Mouse (Mus musculus): ENCODE results near the gene Gm12216. TPM values are rescaled to one million over a fixed set of nuclear protein-coding genes. Genes with fewer than 3 reads are reported as not detected.

Gm12216 gene
- polyA plus RNA-seq, 1 experiment from 2014 or later = 2.0 TPM

DNA sequence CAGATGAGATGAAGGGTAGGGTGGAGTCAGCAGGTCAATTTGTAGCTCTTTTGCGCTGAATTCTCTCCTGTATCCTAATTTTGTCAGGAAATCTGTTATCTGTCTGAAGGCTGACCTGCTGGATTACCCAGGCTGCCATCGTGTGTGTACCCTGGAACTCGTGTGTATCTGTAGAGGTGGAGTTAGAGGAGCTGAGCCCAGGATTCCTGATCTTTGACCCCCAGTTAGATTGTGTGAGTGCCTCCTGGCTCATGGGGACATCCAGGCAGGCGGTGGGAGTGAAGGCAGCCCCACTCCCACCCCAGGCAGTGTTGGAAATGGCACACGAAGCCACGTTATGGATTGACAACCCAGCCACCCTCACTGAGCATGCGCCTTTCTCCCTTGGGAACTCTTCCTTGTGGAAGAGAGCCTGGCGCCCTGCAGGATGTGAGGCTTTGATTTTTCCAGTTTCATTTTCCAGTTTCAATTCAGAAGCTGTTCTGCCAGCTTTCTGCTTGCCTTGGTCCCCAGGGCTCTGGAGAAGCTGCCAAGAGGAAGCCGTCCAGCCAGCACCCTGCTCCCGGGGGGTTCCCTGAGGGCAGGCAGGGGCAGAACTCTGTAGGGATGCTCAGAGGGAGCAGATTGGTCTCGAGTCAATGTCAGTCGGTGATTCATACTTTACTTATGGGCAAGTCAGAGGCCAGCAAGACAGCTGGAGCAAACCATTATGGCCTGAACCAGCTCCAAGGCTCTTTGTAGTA, 62.5 kb downstream of the Gm12216 start:
- no peaks in the 10 kb centered on the region for H3K36me3 ChIP-seq (ENCODE audit: control insufficient read depth, insufficient read depth, low read length)
- WGBS = 39% methylated on average over 12 of the region's 12 CpGs
- H3K4me2 ChIP-seq (ENCODE audit: low read depth, low read length) = peak overlapping the region; percentile 39
- H3K4me1 ChIP-seq (ENCODE audit: control insufficient read depth, insufficient read depth, low read length) = peaks cover 43% of the 10 kb centered on the region
- H3K9me3 ChIP-seq (replicated peaks; ENCODE audit: control insufficient read depth, low read length) = no peaks in the 10 kb centered on the region; the same call in 1 of the 2 replicates
- 0 out of 2 replicates have a peak overlapping the region, but pooled peaks have one; percentile 28 for H3K9ac ChIP-seq (ENCODE audit: low read length)
- no peak for ATAC-seq (ENCODE audit: insufficient read depth, low FRiP score)
- H3K4me3 ChIP-seq (replicated peaks; ENCODE audit: low read length) = no peak overlapping the region
- H3K27me3 ChIP-seq (ENCODE audit: control insufficient read depth, insufficient read depth, low read length) = no peaks in the 10 kb centered on the region
- peak overlapping the region; percentile 47 for H3K27ac ChIP-seq (ENCODE audit: low read length)

DNA sequence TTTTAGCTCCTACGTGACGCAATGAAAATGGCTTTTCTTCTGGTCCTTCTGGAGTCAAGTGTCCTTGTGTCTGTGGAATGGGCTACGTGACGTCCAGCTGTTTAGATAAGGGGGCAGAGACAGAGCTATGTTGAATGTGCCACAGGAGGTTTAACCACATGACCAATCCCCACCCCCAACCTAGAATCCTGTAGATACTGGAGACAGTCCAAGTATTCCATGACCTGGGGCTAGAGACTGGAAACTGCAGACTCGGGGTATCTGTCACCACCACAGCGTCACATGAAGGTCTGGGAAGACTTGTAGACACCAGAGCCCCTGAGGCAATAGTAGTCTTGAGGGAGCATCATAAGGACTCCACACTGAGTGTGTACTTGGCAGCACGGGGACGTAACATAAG, 63.2 kb downstream of the Gm12216 start:
- H3K27ac ChIP-seq (ENCODE audit: low read length) = peak overlapping the region; percentile 47; the same call in 1 of the 2 replicates
- H3K9ac ChIP-seq (ENCODE audit: low read length) = no peak overlapping the region
- no peaks in the 10 kb centered on the region; the same call in 1 of the 2 replicates for H3K9me3 ChIP-seq (replicated peaks; ENCODE audit: control insufficient read depth, low read length)
- 58% methylated on average over 8 of the region's 8 CpGs for WGBS
- no peaks in the 10 kb centered on the region for H3K27me3 ChIP-seq (ENCODE audit: control insufficient read depth, insufficient read depth, low read length)
- H3K36me3 ChIP-seq (ENCODE audit: control insufficient read depth, insufficient read depth, low read length) = no peaks in the 10 kb centered on the region
- no peak overlapping the region for H3K4me2 ChIP-seq (ENCODE audit: low read depth, low read length)
- ATAC-seq (ENCODE audit: insufficient read depth, low FRiP score) = no peak
- no peak overlapping the region for H3K4me3 ChIP-seq (replicated peaks; ENCODE audit: low read length)
- H3K4me1 ChIP-seq (ENCODE audit: control insufficient read depth, insufficient read depth, low read length) = peaks cover 43% of the 10 kb centered on the region

DNA sequence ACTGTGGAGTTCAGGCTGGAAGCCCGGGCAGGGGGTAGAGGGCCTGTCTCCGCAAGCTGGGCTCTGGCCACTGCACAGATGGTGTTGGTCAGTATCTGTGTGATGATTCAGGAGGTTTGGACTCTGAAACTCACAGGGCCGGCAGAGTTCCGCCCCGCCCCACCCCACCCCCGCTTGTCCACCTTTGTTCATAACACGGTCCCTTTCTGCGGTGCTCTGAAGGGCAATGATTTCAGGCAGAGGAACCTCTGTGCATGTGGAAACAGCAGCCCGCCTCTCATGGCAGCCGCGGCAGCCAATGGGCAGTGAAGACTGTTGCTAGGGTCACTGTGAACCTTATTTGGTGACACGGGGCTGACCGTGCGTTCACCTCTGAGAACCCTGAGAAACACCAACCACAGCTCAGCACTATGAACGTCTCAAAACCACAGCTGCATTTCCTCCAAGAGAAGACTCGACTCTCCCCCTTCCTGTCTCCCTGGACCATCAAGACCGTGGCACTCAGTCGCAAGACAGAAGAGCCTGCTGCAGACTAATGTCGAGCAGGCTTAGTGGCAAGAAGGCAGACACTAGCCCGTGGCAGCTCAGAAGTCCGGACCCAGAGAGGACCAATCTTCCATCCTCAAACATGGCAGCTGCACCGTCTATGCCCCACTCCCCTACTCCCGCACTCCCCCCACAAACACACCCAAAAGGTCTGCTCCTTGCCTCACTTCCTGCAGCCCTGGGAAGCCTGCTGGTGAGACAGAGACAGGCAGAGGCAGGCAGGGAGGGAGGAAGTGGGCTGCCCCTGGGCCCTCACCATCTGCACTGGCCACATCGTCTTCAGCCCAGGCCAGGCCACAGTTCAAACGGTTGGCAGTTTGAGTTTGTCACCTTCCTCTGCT, 64.1 kb downstream of the Gm12216 start:
- no peaks in the 10 kb centered on the region for H3K27me3 ChIP-seq (ENCODE audit: control insufficient read depth, insufficient read depth, low read length)
- H3K9me3 ChIP-seq (replicated peaks; ENCODE audit: control insufficient read depth, low read length) = no peaks in the 10 kb centered on the region; the same call in 1 of the 2 replicates
- H3K4me2 ChIP-seq (ENCODE audit: low read depth, low read length) = peak overlapping the region; percentile 16
- no peak overlapping the region for H3K4me3 ChIP-seq (replicated peaks; ENCODE audit: low read length)
- H3K4me1 ChIP-seq (ENCODE audit: control insufficient read depth, insufficient read depth, low read length) = peaks cover 43% of the 10 kb centered on the region
- 0 out of 2 replicates have a peak overlapping the region, but pooled peaks have one; percentile 2 for H3K9ac ChIP-seq (ENCODE audit: low read length)
- 29% methylated on average over 25 of the region's 25 CpGs for whole genome bisulfite sequencing
- peak overlapping the region; percentile 47 for H3K27ac ChIP-seq (ENCODE audit: low read length)
- no peaks in the 10 kb centered on the region for H3K36me3 ChIP-seq (ENCODE audit: control insufficient read depth, insufficient read depth, low read length)
- ATAC-seq (ENCODE audit: insufficient read depth, low FRiP score) = peak; percentile 57

DNA sequence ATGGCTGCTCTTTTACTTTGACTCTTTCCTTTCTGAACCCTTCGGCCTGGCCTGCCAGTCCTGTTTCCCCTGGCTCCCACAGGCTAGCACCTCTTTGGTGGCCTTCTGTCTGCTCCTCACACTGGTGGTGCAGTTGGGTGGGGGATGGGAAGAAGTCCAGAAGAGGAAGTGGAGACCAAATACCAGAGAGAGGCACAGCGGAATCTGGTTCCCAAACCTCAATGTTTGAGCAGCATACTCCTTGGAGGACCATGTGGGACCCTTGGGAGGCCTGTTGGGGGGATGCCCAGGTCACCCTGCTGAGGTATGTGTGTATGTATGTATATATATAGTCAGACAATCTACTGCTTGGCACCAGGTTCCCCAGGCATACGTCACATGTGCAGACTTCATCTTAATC, 65.0 kb downstream of the Gm12216 start:
- Histone ChIP-seq H3K4me1 (ENCODE audit: control insufficient read depth, insufficient read depth, low read length) (peaks cover 43% of the 10 kb centered on the region), H3K9me3 (replicated peaks; ENCODE audit: control insufficient read depth, low read length) (no peaks in the 10 kb centered on the region; the same call in 1 of the 2 replicates), H3K27ac (ENCODE audit: low read length) (peak overlapping the region; percentile 47), H3K36me3 (ENCODE audit: control insufficient read depth, insufficient read depth, low read length) (no peaks in the 10 kb centered on the region), H3K9ac (ENCODE audit: low read length) (no peak overlapping the region), H3K27me3 (ENCODE audit: control insufficient read depth, insufficient read depth, low read length) (no peaks in the 10 kb centered on the region), H3K4me3 (replicated peaks; ENCODE audit: low read length) (no peak overlapping the region), H3K4me2 (ENCODE audit: low read depth, low read length) (no peak overlapping the region)
- 60% methylated on average over 3 of the region's 3 CpGs for WGBS
- ATAC-seq (ENCODE audit: insufficient read depth, low FRiP score) = no peak

DNA sequence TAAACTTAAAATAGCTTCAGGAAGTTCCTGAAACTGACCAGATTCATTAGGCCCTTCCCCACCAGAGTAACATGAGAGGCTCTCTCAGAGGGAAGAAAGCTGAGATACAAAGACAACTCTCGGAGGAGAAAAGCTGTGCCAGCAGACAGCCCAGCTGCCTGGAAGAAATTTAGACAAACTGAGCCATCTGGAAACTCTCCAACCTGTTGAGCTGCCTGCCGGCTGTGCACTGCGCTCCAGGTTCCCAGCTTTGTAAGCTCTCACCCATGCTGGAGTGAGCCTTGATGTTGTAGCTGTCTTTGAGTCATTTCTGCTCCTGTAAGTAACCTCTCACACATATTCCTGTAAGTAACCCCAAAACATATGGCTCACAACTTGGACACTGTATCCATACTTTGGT, 66.1 kb downstream of the Gm12216 start:
- Histone ChIP-seq H3K36me3 (ENCODE audit: control insufficient read depth, insufficient read depth, low read length) (no peaks in the 10 kb centered on the region), H3K27ac (ENCODE audit: low read length) (no peak overlapping the region), H3K9ac (ENCODE audit: low read length) (no peak overlapping the region), H3K4me3 (replicated peaks; ENCODE audit: low read length) (no peak overlapping the region), H3K4me2 (ENCODE audit: low read depth, low read length) (no peak overlapping the region), H3K9me3 (replicated peaks; ENCODE audit: control insufficient read depth, low read length) (no peaks in the 10 kb centered on the region; the same call in 1 of the 2 replicates), H3K27me3 (ENCODE audit: control insufficient read depth, insufficient read depth, low read length) (no peaks in the 10 kb centered on the region), H3K4me1 (ENCODE audit: control insufficient read depth, insufficient read depth, low read length) (peaks cover 41% of the 10 kb centered on the region)
- ATAC-seq (ENCODE audit: insufficient read depth, low FRiP score) = no peak
- WGBS = 55% methylated on average over 3 of the region's 3 CpGs

DNA sequence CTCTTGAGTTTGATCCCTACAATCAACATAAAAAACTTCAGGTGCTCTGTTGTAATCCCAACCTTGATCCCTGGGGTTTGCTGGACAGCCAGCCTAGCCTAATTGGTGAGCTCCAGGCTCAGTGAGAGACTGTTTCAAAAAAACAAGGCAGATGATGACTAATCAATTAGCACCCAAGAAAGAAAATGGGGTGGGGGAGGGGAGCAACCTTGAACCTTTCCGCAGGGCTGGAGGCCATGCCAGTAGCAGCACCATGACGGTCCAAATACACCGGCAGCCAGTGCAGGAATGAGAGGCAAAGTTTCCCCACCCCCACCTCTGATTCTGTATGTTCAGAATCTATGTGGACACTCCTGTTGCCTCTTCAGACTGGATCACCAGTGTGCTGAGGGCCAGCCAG, 69.8 kb downstream of the Gm12216 start:
- peaks cover 6% of the 10 kb centered on the region for H3K4me1 ChIP-seq (ENCODE audit: control insufficient read depth, insufficient read depth, low read length)
- no peaks in the 10 kb centered on the region for H3K36me3 ChIP-seq (ENCODE audit: control insufficient read depth, insufficient read depth, low read length)
- ATAC-seq (ENCODE audit: insufficient read depth, low FRiP score) = no peak
- H3K9me3 ChIP-seq (replicated peaks; ENCODE audit: control insufficient read depth, low read length) = no peaks in the 10 kb centered on the region; the same call in 1 of the 2 replicates
- H3K9ac ChIP-seq (ENCODE audit: low read length) = no peak overlapping the region
- no peak overlapping the region for H3K4me3 ChIP-seq (replicated peaks; ENCODE audit: low read length)
- WGBS = 60% methylated on average over 3 of the region's 3 CpGs
- no peak overlapping the region for H3K4me2 ChIP-seq (ENCODE audit: low read depth, low read length)
- H3K27me3 ChIP-seq (ENCODE audit: control insufficient read depth, insufficient read depth, low read length) = no peaks in the 10 kb centered on the region
- H3K27ac ChIP-seq (ENCODE audit: low read length) = no peak overlapping the region

DNA sequence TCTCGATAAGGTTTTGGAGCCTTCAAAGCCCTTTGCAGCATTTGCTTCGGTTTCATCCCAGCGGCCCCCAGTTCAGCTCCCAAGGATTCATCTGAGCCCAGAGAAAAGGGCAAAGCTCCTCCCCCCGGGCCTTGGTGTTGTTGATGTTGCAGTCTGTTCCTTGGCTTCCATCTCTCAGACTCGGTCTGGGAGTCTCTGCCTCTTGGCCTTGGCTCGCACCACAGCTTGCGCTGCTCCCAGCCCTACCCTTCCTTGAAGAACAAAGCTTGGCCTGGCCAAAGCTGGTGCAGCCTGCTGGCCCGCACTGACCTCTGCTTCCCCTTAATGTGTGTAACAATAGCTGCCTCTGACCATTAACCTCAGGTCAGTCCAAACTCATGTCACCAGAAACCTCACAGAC, 70.9 kb downstream of the Gm12216 start:
- no peak overlapping the region for H3K27ac ChIP-seq (ENCODE audit: low read length)
- H3K4me3 ChIP-seq (replicated peaks; ENCODE audit: low read length) = no peak overlapping the region
- ATAC-seq (ENCODE audit: insufficient read depth, low FRiP score) = no peak
- H3K36me3 ChIP-seq (ENCODE audit: control insufficient read depth, insufficient read depth, low read length) = no peaks in the 10 kb centered on the region
- WGBS = 71% methylated on average over 8 of the region's 8 CpGs
- H3K4me1 ChIP-seq (ENCODE audit: control insufficient read depth, insufficient read depth, low read length) = no peaks in the 10 kb centered on the region; the same call in none of the 2 replicates
- H3K27me3 ChIP-seq (ENCODE audit: control insufficient read depth, insufficient read depth, low read length) = no peaks in the 10 kb centered on the region
- no peak overlapping the region for H3K4me2 ChIP-seq (ENCODE audit: low read depth, low read length)
- no peak overlapping the region for H3K9ac ChIP-seq (ENCODE audit: low read length)
- no peaks in the 10 kb centered on the region; the same call in 1 of the 2 replicates for H3K9me3 ChIP-seq (replicated peaks; ENCODE audit: control insufficient read depth, low read length)

DNA sequence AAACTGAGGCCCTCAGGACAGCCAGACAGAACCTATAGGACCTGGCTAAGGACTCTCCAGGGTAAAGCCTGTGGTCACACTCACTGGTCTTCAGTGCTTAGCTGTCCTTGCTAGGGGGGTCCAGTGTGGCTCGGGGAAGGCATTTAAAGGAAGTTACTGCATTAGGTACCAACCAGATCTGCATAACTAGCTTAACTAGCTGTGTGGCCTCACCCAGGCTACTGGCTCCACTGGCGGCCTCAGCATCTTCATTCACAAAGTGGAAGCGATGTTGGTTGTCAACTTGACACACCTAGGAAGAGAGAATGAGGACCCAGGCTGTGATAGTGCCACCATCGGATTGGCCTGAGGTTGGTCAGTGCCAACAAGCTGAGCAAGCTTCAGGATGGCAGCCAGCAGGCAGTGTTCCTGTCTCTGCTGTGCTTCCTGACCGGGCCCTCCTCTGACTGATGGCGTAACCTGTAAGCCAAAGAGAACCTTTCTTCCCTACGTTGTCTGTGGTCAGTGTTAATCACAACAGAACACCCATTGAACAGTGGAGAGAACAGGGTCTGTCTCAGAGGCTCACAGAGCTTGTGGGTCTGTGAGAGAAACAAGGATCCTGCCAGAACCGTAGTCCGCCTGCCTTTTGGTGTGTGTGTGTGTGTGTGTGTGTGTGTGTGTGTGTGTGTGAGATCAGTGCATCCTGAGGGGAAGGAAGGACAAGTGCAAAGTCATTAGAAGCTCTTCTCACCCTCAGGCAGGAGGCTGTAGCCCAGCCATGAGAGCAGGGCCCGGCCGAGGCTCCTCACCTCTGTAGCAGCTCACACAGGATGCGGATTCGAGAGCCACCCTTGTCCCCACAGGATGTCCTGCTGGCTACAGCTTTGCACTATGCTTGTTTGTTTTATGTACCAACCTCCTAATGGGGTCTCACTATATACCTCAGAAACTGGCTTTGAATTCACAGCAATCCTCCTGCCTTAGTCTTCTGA, 72.7 kb downstream of the Gm12216 start:
- Histone ChIP-seq H3K9me3 (replicated peaks; ENCODE audit: control insufficient read depth, low read length) (no peaks in the 10 kb centered on the region), H3K4me1 (ENCODE audit: control insufficient read depth, insufficient read depth, low read length) (peaks cover 5% of the 10 kb centered on the region), H3K27ac (ENCODE audit: low read length) (0 out of 2 replicates have a peak overlapping the region, but pooled peaks have one; percentile 18), H3K4me3 (replicated peaks; ENCODE audit: low read length) (no peak overlapping the region), H3K9ac (ENCODE audit: low read length) (no peak overlapping the region), H3K4me2 (ENCODE audit: low read depth, low read length) (no peak overlapping the region), H3K36me3 (ENCODE audit: control insufficient read depth, insufficient read depth, low read length) (no peaks in the 10 kb centered on the region), H3K27me3 (ENCODE audit: control insufficient read depth, insufficient read depth, low read length) (no peaks in the 10 kb centered on the region)
- 71% methylated on average over 13 of the region's 13 CpGs for WGBS
- ATAC-seq (ENCODE audit: insufficient read depth, low FRiP score) = no peak
